ENCODE assay signal across 8 mouse cellular contexts in the genomic region with DNA sequence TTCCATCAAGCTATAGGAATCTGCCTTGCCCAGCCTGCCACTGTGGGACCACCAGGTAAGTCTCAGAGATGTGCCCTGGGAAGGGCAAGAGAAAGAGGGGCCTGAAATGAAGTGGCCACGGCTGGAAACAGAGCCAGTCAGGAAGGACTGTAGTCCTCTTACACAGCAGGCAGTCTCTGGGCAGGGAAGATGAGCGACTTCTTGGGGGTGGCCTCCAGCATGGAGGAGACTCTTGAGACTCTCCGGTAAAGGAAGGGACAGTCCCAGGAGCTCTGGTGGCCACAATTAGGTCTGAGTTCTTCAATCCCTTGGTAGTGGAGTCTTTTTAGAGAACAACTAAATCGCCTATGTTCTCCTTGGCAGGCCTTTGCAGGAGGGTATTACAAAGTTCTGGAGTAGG. TPM values are rescaled to one million over a fixed set of nuclear protein-coding genes. Genes with fewer than 3 reads are reported as not detected.
DNase-seq lines count a peak whose midpoint lies in the region; ATAC-seq and TF ChIP-seq lines count a peak whose summit lies in the region.

No protein-coding gene starts in this region.

- no peak for ATAC-seq in kidney, embryonic 15.5 days (replicated peaks; ENCODE audit: low FRiP score)
- ATAC-seq in embryonic facial prominence, embryonic 11.5 days (replicated peaks; ENCODE audit: insufficient number of reproducible peaks, low FRiP score, low TSS enrichment, low read depth): no peak
- ATAC-seq in heart, postnatal 0 days (ENCODE audit: insufficient read depth, low read depth): no peak
- no peak for ATAC-seq in midbrain, embryonic 12.5 days (ENCODE audit: low FRiP score, low read depth)
- ATAC-seq in granulocyte monocyte progenitor cell, adult 5-6 weeks (replicated peaks; ENCODE audit: poor library complexity, severe bottlenecking): no peak

- H3K27ac ChIP-seq in kidney, embryonic 15.5 days: peak overlapping the region; percentile 84; the same call in 1 of the 2 replicates
- H3K27ac ChIP-seq in embryonic facial prominence, embryonic 11.5 days (replicated peaks; ENCODE audit: low read depth, low read length): no peak overlapping the region
- no peak overlapping the region for H3K27ac ChIP-seq in heart, postnatal 0 days (ENCODE audit: low read depth)
- peak overlapping the region; percentile 68 for H3K27ac ChIP-seq in midbrain, embryonic 12.5 days (replicated peaks)

- H3K4me3 ChIP-seq in kidney, embryonic 15.5 days (replicated peaks): no peak overlapping the region
- no peak overlapping the region for H3K4me3 ChIP-seq in embryonic facial prominence, embryonic 11.5 days (ENCODE audit: low read depth, low read length)
- H3K4me3 ChIP-seq in heart, postnatal 0 days (ENCODE audit: low read depth, low read length): no peak overlapping the region
- no peak overlapping the region for H3K4me3 ChIP-seq in midbrain, embryonic 12.5 days

- H3K36me3 ChIP-seq in kidney, embryonic 15.5 days: no peaks in the 10 kb centered on the region
- H3K36me3 ChIP-seq in embryonic facial prominence, embryonic 11.5 days (replicated peaks; ENCODE audit: control insufficient read depth, insufficient read depth, low read depth, low read length): no peaks in the 10 kb centered on the region
- no peaks in the 10 kb centered on the region for H3K36me3 ChIP-seq in heart, postnatal 0 days (replicated peaks; ENCODE audit: control insufficient read depth, insufficient read depth, low read length)
- H3K36me3 ChIP-seq in midbrain, embryonic 12.5 days: no peaks in the 10 kb centered on the region

- 50% methylated on average over 4 of the region's 4 CpGs for WGBS in kidney, embryonic 15.5 days
- 38% methylated on average over 4 of the region's 4 CpGs for WGBS in embryonic facial prominence, embryonic 11.5 days
- whole genome bisulfite sequencing in heart, postnatal 0 days: 66% methylated on average over 4 of the region's 4 CpGs
- WGBS in midbrain, embryonic 12.5 days: 25% methylated on average over 4 of the region's 4 CpGs

- no peak overlapping the region for H3K9ac ChIP-seq in kidney, embryonic 15.5 days
- H3K9ac ChIP-seq in embryonic facial prominence, embryonic 11.5 days (replicated peaks; ENCODE audit: low read length): peak overlapping the region; percentile 44
- no peak overlapping the region for H3K9ac ChIP-seq in heart, postnatal 0 days (replicated peaks; ENCODE audit: low read depth, low read length)
- H3K9ac ChIP-seq in midbrain, embryonic 12.5 days (replicated peaks): no peak overlapping the region

- no peak for TF ChIP-seq EP300 in heart, postnatal 0 days (IDR thresholded peaks at IDR 0.05; ENCODE audit: low read depth)

- no peak for TF ChIP-seq CTCF in heart, postnatal 0 days (IDR thresholded peaks at IDR 0.05; ENCODE audit: low read depth)

- H3K27me3 ChIP-seq in kidney, embryonic 15.5 days: no peaks in the 10 kb centered on the region
- peaks cover 4% of the 10 kb centered on the region; the same call in 1 of the 2 replicates for H3K27me3 ChIP-seq in embryonic facial prominence, embryonic 11.5 days (ENCODE audit: control insufficient read depth, insufficient read depth, low read length)
- no peaks in the 10 kb centered on the region for H3K27me3 ChIP-seq in heart, postnatal 0 days (ENCODE audit: control insufficient read depth, insufficient read depth, low read length)
- H3K27me3 ChIP-seq in midbrain, embryonic 12.5 days: peaks cover 18% of the 10 kb centered on the region

- DNase-seq in kidney, postnatal 14 days: no peak
- no peak for DNase-seq in embryonic facial prominence, embryonic 11.5 days (ENCODE audit: low spot score)
- DNase-seq in heart, postnatal 0 days (ENCODE audit: low spot score): no peak
- no peak for DNase-seq in embryo, embryonic 11 days
- DNase-seq in retina, embryonic 14.5 days (ENCODE audit: low spot score): no peak

- no peaks in the 10 kb centered on the region for H3K9me3 ChIP-seq in kidney, embryonic 15.5 days (replicated peaks)
- no peaks in the 10 kb centered on the region for H3K9me3 ChIP-seq in embryonic facial prominence, embryonic 11.5 days (replicated peaks; ENCODE audit: control insufficient read depth, low read length)
- no peaks in the 10 kb centered on the region for H3K9me3 ChIP-seq in heart, postnatal 0 days (replicated peaks; ENCODE audit: control insufficient read depth, low read length)
- H3K9me3 ChIP-seq in midbrain, embryonic 12.5 days: no peaks in the 10 kb centered on the region

- H3K4me1 ChIP-seq in kidney, embryonic 15.5 days: peaks cover 42% of the 10 kb centered on the region
- H3K4me1 ChIP-seq in embryonic facial prominence, embryonic 11.5 days (ENCODE audit: control insufficient read depth, insufficient read depth, low read length): peaks cover 3% of the 10 kb centered on the region
- peaks cover 14% of the 10 kb centered on the region for H3K4me1 ChIP-seq in heart, postnatal 0 days (ENCODE audit: control insufficient read depth, insufficient read depth)
- H3K4me1 ChIP-seq in midbrain, embryonic 12.5 days: peaks cover 54% of the 10 kb centered on the region

- peak overlapping the region; percentile 61 for H3K4me2 ChIP-seq in kidney, embryonic 15.5 days
- H3K4me2 ChIP-seq in embryonic facial prominence, embryonic 11.5 days (ENCODE audit: low read depth, low read length): no peak overlapping the region
- peak overlapping the region; percentile 57; the same call in 1 of the 2 replicates for H3K4me2 ChIP-seq in heart, postnatal 0 days (ENCODE audit: low read depth, low read length)
- peak overlapping the region; percentile 47 for H3K4me2 ChIP-seq in midbrain, embryonic 12.5 days (replicated peaks)

RNA-seq across cellular contexts. Expression of gene Hs6st1, which starts 4.0 kb away (rescaled TPM):
- polyA plus RNA-seq in kidney, embryonic 15.5 days (2015; fragmentation: Nextera tagmentation; extraction: Ambion mirVana): 7.2 and 7.5 TPM in 2 replicates
- 10.5 and 10.9 TPM in 2 replicates for polyA plus RNA-seq in embryonic facial prominence, embryonic 11.5 days (2014; fragmentation: Nextera tagmentation; extraction: Ambion mirVana)
- 31.5 and 39.8 TPM in 2 replicates for total RNA-seq in heart, postnatal 0 days (2014; rRNA removed; ENCODE audit: low replicate concordance)
- polyA plus RNA-seq in heart, postnatal 0 days (2015; fragmentation: Nextera tagmentation; extraction: Ambion mirVana): 2.7 and 3.2 TPM in 2 replicates
- 10.8 and 11.8 TPM in 2 replicates for polyA plus RNA-seq in midbrain, embryonic 12.5 days (2016; fragmentation: Nextera tagmentation; extraction: Ambion mirVana)
- total RNA-seq in granulocyte monocyte progenitor cell, adult 5-6 weeks (2014; fragmentation: Nextera tagmentation): 10.3 and 11.5 TPM in 2 replicates
- total RNA-seq in granulocyte monocyte progenitor cell, adult 5-6 weeks (2017): 6.5 and 8.9 TPM in 2 replicates

Comparison
In these comparisons a context has a peak if more than half of its experiments do, and no peak if none do; other contexts are left out.
1. H3K27ac ChIP-seq: peak in kidney, embryonic 15.5 days (single experiment) and midbrain, embryonic 12.5 days (single experiment); none in embryonic facial prominence, embryonic 11.5 days (single experiment) and heart, postnatal 0 days (single experiment).